Mouse (Mus musculus) embryonic facial prominence, embryonic 11.5 days (tissue): ENCODE data around the gene Meig1. TPM values are rescaled to one million over a fixed set of nuclear protein-coding genes. Genes with fewer than 3 reads are reported as not detected.
"Not testable (repeated sequence)": the region's sequence is repeated elsewhere in the genome, so short reads cannot be mapped to it uniquely, and the experiment has no call there.

Source experiments
- ATAC-seq: fragments of 200-750 bp; cut with Nextera tagmentation; replicated peaks from 2 replicates; pipeline ENCODE4 v1.8.0; 2017; ENCODE audit warnings: low read depth; ENCODE audit not compliant: insufficient number of reproducible peaks, low FRiP score, low TSS enrichment
- DNase-seq: peaks from one replicate; pipeline ENCODE4 v3.0.0-alpha.2; 2015; ENCODE audit warnings: low spot score
- H3K27ac ChIP-seq: fragments of 300-500 bp; sonication (generic); replicated peaks from 2 replicates; pipeline ENCODE4 v1.5.1; 2014; ENCODE audit warnings: mild to moderate bottlenecking, low read depth, low read length, control low read depth
- H3K27me3 ChIP-seq: fragments of 300-500 bp; sonication (generic); 2 replicates; pipeline ENCODE4 v1.6.1; 2014; ENCODE audit warnings: mild to moderate bottlenecking, low read length, moderate library complexity, mixed read lengths; ENCODE audit not compliant: control insufficient read depth, insufficient read depth
- H3K36me3 ChIP-seq: fragments of 300-500 bp; sonication (generic); replicated peaks from 2 replicates; pipeline ENCODE4 v1.6.1; 2014; ENCODE audit warnings: low read depth, mild to moderate bottlenecking, low read length, moderate library complexity, mixed read lengths; ENCODE audit not compliant: control insufficient read depth, insufficient read depth
- H3K4me1 ChIP-seq: fragments of 300-500 bp; sonication (generic); 2 replicates; pipeline ENCODE4 v1.6.1; 2014; ENCODE audit warnings: low read length, mixed read lengths; ENCODE audit not compliant: control insufficient read depth, insufficient read depth
- H3K4me2 ChIP-seq: fragments of 300-500 bp; sonication (generic); 2 replicates; pipeline ENCODE4 v1.6.1; 2014; ENCODE audit warnings: low read depth, mild to moderate bottlenecking, control low read depth, low read length, moderate library complexity
- H3K4me3 ChIP-seq: fragments of 300-500 bp; sonication (generic); 2 replicates; pipeline ENCODE4 v1.5.1; 2014; ENCODE audit warnings: low read depth, low read length, control low read depth
- H3K9ac ChIP-seq: fragments of 300-500 bp; sonication (generic); replicated peaks from 2 replicates; pipeline ENCODE4 v1.6.1; 2014; ENCODE audit warnings: mild to moderate bottlenecking, control low read depth, low read length
- H3K9me3 ChIP-seq: fragments of 300-500 bp; sonication (generic); replicated peaks from 2 replicates; pipeline ENCODE4 v1.6.1; 2016; ENCODE audit warnings: mild to moderate bottlenecking, low read length, inconsistent platforms, mixed read lengths; ENCODE audit not compliant: control insufficient read depth
- WGBS: fragments of 180-500 bp; shearing (Covaris S2); extraction: QIAGEN DNeasy Blood & Tissue Kit; methylation state at CpG from one replicate; pipeline ENCODE4 v1.1.7; 2014; 5-methylcytosine and 5-hydroxymethylcytosine counted together
- polyA plus RNA-seq: library from polyadenylated mRNA; unstranded; fragments of >200 nt; fragmentation: Nextera tagmentation; extraction: Ambion mirVana; gene quantifications from 2 replicates; pipeline ENCODE4 v1.2.1, GENCODE M21; 2014

Meig1 gene
- polyA plus RNA-seq, 1 experiment from 2014 or later: not detected

DNA sequence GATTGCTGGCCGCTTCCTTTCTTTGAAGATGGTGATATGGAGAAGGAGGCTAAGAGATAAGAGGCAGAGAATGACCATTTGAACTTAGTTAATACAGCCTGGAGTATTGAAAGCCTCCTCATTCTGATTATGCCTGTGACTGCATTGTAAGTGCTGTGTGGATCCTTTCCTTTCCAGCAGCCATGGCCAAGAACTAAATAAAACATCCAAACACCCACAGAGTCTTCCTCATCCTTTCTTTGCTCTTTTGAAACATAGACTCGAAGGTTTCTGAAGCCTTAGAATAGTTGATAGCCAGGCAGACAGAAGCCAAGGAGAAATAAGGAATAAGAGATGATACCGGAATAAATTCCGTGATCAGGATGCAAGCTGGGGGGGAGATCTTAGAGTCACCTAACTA, 16.5 kb downstream of the Meig1 start:
- no peak overlapping the region for H3K9ac ChIP-seq
- no peaks in the 10 kb centered on the region for H3K4me1 ChIP-seq
- no peaks in the 10 kb centered on the region for H3K9me3 ChIP-seq
- no peaks in the 10 kb centered on the region for H3K36me3 ChIP-seq
- no peak overlapping the region for H3K4me2 ChIP-seq
- no peak overlapping the region for H3K27ac ChIP-seq
- no peak for DNase-seq
- H3K27me3 ChIP-seq: no peaks in the 10 kb centered on the region; the same call in 1 of the 2 replicates
- H3K4me3 ChIP-seq: no peak overlapping the region
- WGBS: 85% methylated on average over 4 of the region's 4 CpGs
- ATAC-seq: no peak

DNA sequence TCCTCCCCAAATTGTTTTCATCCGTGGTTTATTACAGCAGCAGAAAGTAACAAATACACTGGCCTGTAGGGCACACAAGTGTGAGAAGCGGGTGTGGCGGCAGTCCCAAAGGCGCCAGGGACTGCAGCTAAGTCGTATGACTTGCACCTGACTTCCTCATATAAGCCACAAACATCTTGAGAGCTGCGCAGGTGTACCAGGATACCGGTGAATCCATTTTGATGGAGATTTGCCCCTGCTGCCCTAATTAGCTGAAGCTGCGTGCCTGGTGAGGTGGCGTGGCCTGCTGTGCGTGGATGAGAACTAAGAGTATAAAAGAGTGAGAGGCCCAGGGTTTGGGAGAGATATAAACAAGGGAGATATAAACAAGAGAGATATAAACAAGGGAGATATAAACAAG, 25.3 kb downstream of the Meig1 start, which contains the start of gene Olah:
TSS of gene Olah (minus strand) at position 101 of the 400 bp plus-strand sequence.
- not testable (repeated sequence) for H3K4me2 ChIP-seq, DNase-seq, H3K4me3 ChIP-seq, ATAC-seq, H3K9ac ChIP-seq, H3K27ac ChIP-seq, H3K4me1 ChIP-seq, H3K36me3 ChIP-seq, H3K9me3 ChIP-seq, H3K27me3 ChIP-seq
- WGBS: 69% methylated on average over 10 of the region's 10 CpGs

DNA sequence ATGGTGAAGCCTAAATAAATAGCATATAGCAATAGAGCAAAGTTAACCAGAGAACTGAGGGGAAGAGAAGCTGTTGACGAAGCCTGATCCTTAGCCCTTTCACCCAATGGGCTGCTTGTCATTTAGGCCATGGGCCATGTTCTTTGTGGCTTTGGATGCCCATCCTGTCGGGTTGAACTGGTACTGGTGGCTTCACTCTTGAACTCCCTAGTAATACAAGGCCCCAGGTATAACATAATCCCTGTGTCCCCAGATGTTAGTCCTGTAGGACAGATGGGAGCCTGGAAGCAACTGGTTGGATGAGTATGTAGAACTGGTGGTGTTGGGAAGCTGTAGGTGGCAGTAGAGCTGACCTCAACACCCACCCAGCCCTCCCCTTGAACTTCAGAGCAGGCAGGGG, 30.5 kb downstream of the Meig1 start:
- no peak overlapping the region for H3K4me2 ChIP-seq
- 84% methylated on average over 2 of the region's 2 CpGs for WGBS
- ATAC-seq: no peak

DNA sequence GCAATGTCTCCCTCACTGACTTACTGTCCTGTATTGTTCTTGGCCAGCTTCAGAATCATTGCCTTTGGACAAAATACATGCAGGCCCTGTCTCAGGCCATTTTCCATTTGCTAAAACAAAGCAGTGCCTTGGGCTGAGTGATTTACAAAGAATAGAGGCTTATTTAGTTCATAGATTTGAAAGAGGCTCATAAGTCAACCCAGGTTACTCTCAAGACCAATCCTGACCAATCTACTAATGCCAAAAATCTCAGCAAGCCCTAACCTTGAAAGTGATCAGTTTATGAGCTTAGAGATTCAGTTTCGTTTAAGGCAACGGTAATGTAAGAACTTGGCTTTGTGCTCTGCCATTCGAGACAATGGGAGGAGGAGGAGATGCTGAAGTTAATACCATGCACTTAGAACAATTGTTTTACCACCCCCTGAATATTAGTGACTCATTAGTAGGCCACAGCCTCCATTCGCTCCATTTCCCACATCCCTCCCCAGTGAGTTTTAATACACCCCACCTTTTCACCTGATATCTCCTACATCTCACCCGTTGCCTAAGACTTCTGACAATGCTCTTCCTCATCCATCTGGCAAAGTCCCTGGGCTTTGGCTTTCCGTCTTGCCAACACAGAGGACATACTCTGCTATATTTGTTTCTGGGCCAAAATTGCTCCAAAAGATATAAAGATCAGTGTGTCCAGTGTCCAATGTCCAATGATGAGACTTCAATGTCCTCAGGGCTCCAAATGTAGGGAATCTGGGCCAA, 35.2 kb downstream of the Meig1 start:
- no peak overlapping the region for H3K9ac ChIP-seq
- no peak for DNase-seq
- no peaks in the 10 kb centered on the region for H3K36me3 ChIP-seq
- WGBS: 73% methylated on average over 6 of the region's 6 CpGs
- no peaks in the 10 kb centered on the region for H3K9me3 ChIP-seq
- H3K4me1 ChIP-seq: no peaks in the 10 kb centered on the region
- no peak overlapping the region for H3K4me2 ChIP-seq
- no peak overlapping the region for H3K4me3 ChIP-seq
- H3K27ac ChIP-seq: no peak overlapping the region
- H3K27me3 ChIP-seq: no peaks in the 10 kb centered on the region
- no peak for ATAC-seq

More for the DNA sequence above, 30.5 kb downstream of the Meig1 start:
- Histone ChIP-seq H3K4me1 (no peaks in the 10 kb centered on the region), H3K27me3 (no peaks in the 10 kb centered on the region), H3K27ac (no peak overlapping the region), H3K4me3 (no peak overlapping the region), H3K36me3 (no peaks in the 10 kb centered on the region), H3K9me3 (no peaks in the 10 kb centered on the region), H3K9ac (no peak overlapping the region)
- DNase-seq: no peak

DNA sequence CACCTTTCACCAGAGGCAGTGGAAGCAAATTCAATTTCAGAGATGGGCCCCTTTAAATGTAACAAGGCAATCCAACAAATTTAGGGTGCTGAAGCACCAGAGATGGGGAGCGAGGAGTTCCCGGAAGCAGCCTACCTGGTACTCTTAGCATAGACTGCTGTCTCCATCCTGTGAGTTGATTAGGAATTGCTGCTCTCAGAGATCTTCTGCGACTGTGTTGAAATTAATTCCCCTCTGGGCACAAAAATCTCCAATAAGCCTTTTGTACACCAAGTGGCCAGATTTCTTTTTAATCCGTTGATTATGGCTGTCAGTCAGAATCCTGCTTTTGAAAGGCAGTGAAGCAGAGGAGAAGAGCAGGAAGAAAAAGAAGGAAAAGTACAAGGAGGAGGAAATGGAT, 57.3 kb downstream of the Meig1 start:
- no peak overlapping the region for H3K27ac ChIP-seq
- no peaks in the 10 kb centered on the region for H3K4me1 ChIP-seq
- no peak for ATAC-seq
- no peak for DNase-seq
- no peaks in the 10 kb centered on the region for H3K36me3 ChIP-seq
- H3K9me3 ChIP-seq: no peaks in the 10 kb centered on the region
- no peak overlapping the region for H3K9ac ChIP-seq
- 59% methylated on average over 4 of the region's 4 CpGs for WGBS
- H3K4me3 ChIP-seq: no peak overlapping the region
- no peak overlapping the region for H3K4me2 ChIP-seq
- no peaks in the 10 kb centered on the region for H3K27me3 ChIP-seq

DNA sequence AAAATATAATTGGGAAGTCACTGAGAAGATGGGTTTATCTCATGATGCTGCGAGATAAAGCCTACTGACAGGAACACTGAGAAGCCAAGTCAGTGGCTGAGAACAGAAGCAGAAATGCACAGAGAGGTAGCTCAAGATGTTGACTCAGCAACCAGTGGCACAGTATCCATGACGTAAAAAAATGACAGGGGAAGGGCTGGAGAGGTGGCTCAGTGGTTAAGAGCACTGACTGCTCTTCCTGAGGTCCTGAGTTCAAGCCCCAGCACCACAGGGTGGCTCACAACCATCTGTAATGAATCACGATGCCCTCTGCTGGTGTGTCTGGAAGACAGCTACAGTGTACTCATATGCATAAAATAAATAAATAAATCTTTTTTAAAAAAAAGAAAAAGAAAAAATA, 61.4 kb downstream of the Meig1 start:
- Histone ChIP-seq H3K27ac (no peak overlapping the region), H3K36me3 (no peaks in the 10 kb centered on the region), H3K27me3 (no peaks in the 10 kb centered on the region), H3K4me1 (no peaks in the 10 kb centered on the region), H3K9ac (no peak overlapping the region), H3K9me3 (no peaks in the 10 kb centered on the region), H3K4me2 (no peak overlapping the region), H3K4me3 (no peak overlapping the region)
- DNase-seq (no peak), ATAC-seq (no peak)
- 81% methylated on average over 3 of the region's 3 CpGs for WGBS

Other genes with a start within 250 kb of the Meig1 start
- gene Nmt2, start 138.4 kb downstream of the Meig1 start, polyA plus RNA-seq: 46.0 and 46.1 TPM in 2 replicates
- gene Rpp38, start 90.0 kb downstream of the Meig1 start, polyA plus RNA-seq: 22.2 and 22.4 TPM in 2 replicates
- 0.43 and 0.74 TPM in 2 replicates for gene Acbd7, start 86.5 kb downstream of the Meig1 start, polyA plus RNA-seq
- gene Olah, start 25.4 kb downstream of the Meig1 start, polyA plus RNA-seq: not detected in 2 replicates
- gene Dclre1c, start 1.5 kb upstream of the Meig1 start, polyA plus RNA-seq: 5.8 and 5.9 TPM in 2 replicates
- gene Suv39h2, start 52.4 kb upstream of the Meig1 start, polyA plus RNA-seq: 47.4 and 54.5 TPM in 2 replicates
- 7.1 and 8.8 TPM in 2 replicates for gene Gm45902, start 90.1 kb upstream of the Meig1 start, polyA plus RNA-seq
- 122 and 125 TPM in 2 replicates for gene Hspa14, start 90.2 kb upstream of the Meig1 start, polyA plus RNA-seq
- gene Cdnf, start 90.4 kb upstream of the Meig1 start, polyA plus RNA-seq: 0.36 TPM in 1 of 2 replicates, not detected in the other
- gene Fam107b, start 147.8 kb upstream of the Meig1 start, polyA plus RNA-seq: 79.4 and 80.6 TPM in 2 replicates